Mouse (Mus musculus): ENCODE results near the gene Tcp11.

GRCm38 (mm10) chr17:28081385-28081784 lies 946 bp upstream of the Tcp11 start:
- TF ChIP-seq CTCF (IDR thresholded peaks at IDR 0.05; ENCODE audit: insufficient read depth, low read length) = peak; percentile 58; the same call in 1 of the 2 replicates
- TF ChIP-seq POLR2A (IDR thresholded peaks at IDR 0.05; ENCODE audit: borderline replicate concordance, extremely low read depth, low read depth, low read length) = no peak

Measured in lung, adult 2 months (tissue).